Mouse (Mus musculus): Measurements from ENCODE around the gene Epc2.

DNA sequence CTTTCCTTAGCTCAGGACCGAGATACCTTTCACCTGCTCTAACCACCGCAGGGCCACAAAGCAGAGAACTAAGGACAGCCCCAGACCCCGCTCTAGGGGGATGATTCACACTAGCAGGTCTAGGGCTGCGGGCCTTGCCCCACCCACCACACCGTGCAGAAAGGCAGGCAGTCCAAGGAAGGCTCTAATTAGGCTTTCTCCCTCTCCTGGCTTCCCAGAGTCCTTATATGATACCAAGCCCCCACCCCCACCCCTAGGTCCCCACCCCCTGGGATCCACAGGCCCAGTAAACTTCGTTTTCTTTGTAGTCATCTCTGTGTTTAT, 119.5 kb downstream of the Epc2 start:
- TF ChIP-seq MAFK (IDR thresholded peaks at IDR 0.05; ENCODE audit: insufficient read depth, low read depth, low read length) (no peak), ZNF384 (IDR thresholded peaks at IDR 0.05; ENCODE audit: low read depth, low read length) (no peak), HCFC1 (IDR thresholded peaks at IDR 0.05; ENCODE audit: borderline replicate concordance, insufficient read depth, low read length) (no peak), CHD2 (IDR thresholded peaks at IDR 0.05; ENCODE audit: low read depth, low read length) (no peak)

All from ES-E14 (cell line).